Comparison of ENCODE assay signal across 13 mouse cellular contexts in genomic region chr4:129463097-129464059, GRCm38 (mm10). TPM values are rescaled to one million over a fixed set of nuclear protein-coding genes. Genes with fewer than 3 reads are reported as not detected.
A peak's percentile ranks its signal among the peaks of the same experiment; 100 is the strongest.
DNase-seq lines count a peak whose midpoint lies in the region; ATAC-seq lines count a peak whose summit lies in the region.
"Had no signal": no experiment of that assay in that cellular context is flagged by ENCODE, and none has a peak within 500 bp of the region (broad histone marks: within the 10 kb centered on the region; RNA-seq: fewer than 3 reads in every experiment).

No protein-coding gene starts in this region.

- H3K4me3 ChIP-seq in hindbrain, embryonic 15.5 days = no peak overlapping the region
- H3K4me3 ChIP-seq in hindbrain, embryonic 14.5 days (replicated peaks; ENCODE audit: low read length) = no peak overlapping the region
- peak overlapping the region; percentile 95; the same call in 1 of the 2 replicates for H3K4me3 ChIP-seq in limb, embryonic 12.5 days (replicated peaks)

- DNase-seq in hindbrain, embryonic 14.5 days (ENCODE audit: low spot score) = no peak
- peak; percentile 62 for DNase-seq in MEL-GATA-1-ER (ENCODE audit: extremely low read depth, low read depth)
- peak; percentile 18 for DNase-seq in skeletal muscle tissue, adult 2 months (ENCODE audit: low read depth, low spot score)
- DNase-seq in kidney, postnatal 4 days = no peak
- DNase-seq in MN1 (ENCODE audit: low spot score) = no peak
- no peak for DNase-seq in left cerebral cortex, adult 18-20 months (ENCODE audit: low spot score in 2 of 2)
- DNase-seq: gastrocnemius, postnatal 25 days; heart, postnatal 14 days had no signal

- no peak for ATAC-seq in hindbrain, embryonic 15.5 days (ENCODE audit: low FRiP score, low read depth)
- no peak for ATAC-seq in hindbrain, embryonic 14.5 days (ENCODE audit: low FRiP score)
- no peak for ATAC-seq in limb, embryonic 12.5 days (ENCODE audit: insufficient number of reproducible peaks, insufficient read depth, low FRiP score, low TSS enrichment, low read depth)
- ATAC-seq: intestine, embryonic 15.5 days had no signal

- no peak overlapping the region for H3K9ac ChIP-seq in hindbrain, embryonic 15.5 days
- no peak overlapping the region for H3K9ac ChIP-seq in hindbrain, embryonic 14.5 days
- H3K9ac ChIP-seq in limb, embryonic 12.5 days (replicated peaks) = no peak overlapping the region

- no peaks in the 10 kb centered on the region for H3K27me3 ChIP-seq in hindbrain, embryonic 15.5 days
- H3K27me3 ChIP-seq in hindbrain, embryonic 14.5 days (ENCODE audit: control insufficient read depth, insufficient read depth, low read length) = no peaks in the 10 kb centered on the region
- H3K27me3 ChIP-seq in limb, embryonic 12.5 days = no peaks in the 10 kb centered on the region
- H3K27me3 ChIP-seq: intestine, embryonic 15.5 days had no signal

- WGBS in hindbrain, embryonic 15.5 days = 90% methylated on average over 24 of the region's 24 CpGs
- 90% methylated on average over 24 of the region's 24 CpGs for WGBS in hindbrain, embryonic 14.5 days
- 82% methylated on average over 24 of the region's 24 CpGs for WGBS in limb, embryonic 12.5 days

- no peaks in the 10 kb centered on the region for H3K9me3 ChIP-seq in hindbrain, embryonic 15.5 days
- H3K9me3 ChIP-seq in hindbrain, embryonic 14.5 days (ENCODE audit: control insufficient read depth, low read length) = no peaks in the 10 kb centered on the region
- no peaks in the 10 kb centered on the region for H3K9me3 ChIP-seq in limb, embryonic 12.5 days
- H3K9me3 ChIP-seq: intestine, embryonic 15.5 days had no signal

- H3K36me3 ChIP-seq in hindbrain, embryonic 15.5 days = peaks cover 37% of the 10 kb centered on the region
- H3K36me3 ChIP-seq in hindbrain, embryonic 14.5 days (replicated peaks; ENCODE audit: control insufficient read depth, insufficient read depth) = peaks cover 53% of the 10 kb centered on the region
- peaks cover 41% of the 10 kb centered on the region for H3K36me3 ChIP-seq in limb, embryonic 12.5 days

- H3K27ac ChIP-seq in hindbrain, embryonic 15.5 days (replicated peaks) = no peak overlapping the region
- H3K27ac ChIP-seq in hindbrain, embryonic 14.5 days = no peak overlapping the region
- H3K27ac ChIP-seq in limb, embryonic 12.5 days = no peak overlapping the region
- H3K27ac ChIP-seq: intestine, embryonic 15.5 days had no signal

- 0 out of 2 replicates have a peak overlapping the region, but pooled peaks have one; percentile 82 for H3K4me2 ChIP-seq in hindbrain, embryonic 15.5 days
- H3K4me2 ChIP-seq in hindbrain, embryonic 14.5 days (replicated peaks) = no peak overlapping the region
- 0 out of 2 replicates have a peak overlapping the region, but pooled peaks have one; percentile 87 for H3K4me2 ChIP-seq in limb, embryonic 12.5 days

- peaks cover 17% of the 10 kb centered on the region for H3K4me1 ChIP-seq in hindbrain, embryonic 15.5 days (replicated peaks)
- H3K4me1 ChIP-seq in hindbrain, embryonic 14.5 days (replicated peaks; ENCODE audit: control insufficient read depth, insufficient read depth, low read length) = peaks cover 8% of the 10 kb centered on the region
- H3K4me1 ChIP-seq in limb, embryonic 12.5 days (replicated peaks) = peaks cover 11% of the 10 kb centered on the region

RNA-seq across cellular contexts. Expression of gene Bsdc1, which starts 2.0 kb away (rescaled TPM):
- 35.3 and 37.4 TPM in 2 replicates for polyA plus RNA-seq in hindbrain, embryonic 15.5 days (2015; fragmentation: Nextera tagmentation; extraction: Ambion mirVana)
- polyA plus RNA-seq in hindbrain, embryonic 14.5 days (2014; fragmentation: Nextera tagmentation; extraction: Ambion mirVana) = 29.5 and 33.8 TPM in 2 replicates
- 24.6 and 24.9 TPM in 2 replicates for polyA plus RNA-seq in limb, embryonic 12.5 days (2016; fragmentation: Nextera tagmentation; extraction: Ambion mirVana)
- total RNA-seq in left cerebral cortex, adult 18-20 months (2021) = 10 to 100 TPM; 59.8 to 62.7 TPM

RNA-seq across cellular contexts. Expression of gene Zbtb8b, which starts 22.7 kb away (rescaled TPM):
- polyA plus RNA-seq in hindbrain, embryonic 15.5 days (2015; fragmentation: Nextera tagmentation; extraction: Ambion mirVana) = 15.7 and 17.1 TPM in 2 replicates
- polyA plus RNA-seq in hindbrain, embryonic 14.5 days (2014; fragmentation: Nextera tagmentation; extraction: Ambion mirVana) = 15.0 and 17.6 TPM in 2 replicates
- 1.2 and 1.4 TPM in 2 replicates for polyA plus RNA-seq in limb, embryonic 12.5 days (2016; fragmentation: Nextera tagmentation; extraction: Ambion mirVana)
- 1 to 10 TPM; 6.2 to 7.2 TPM for total RNA-seq in left cerebral cortex, adult 18-20 months (2021)
- total RNA-seq: gastrocnemius, postnatal 25 days had no signal

RNA-seq across cellular contexts. Expression of gene Tssk3, which starts 27.4 kb away (rescaled TPM):
- 0.53 and 0.73 TPM in 2 replicates for polyA plus RNA-seq in hindbrain, embryonic 15.5 days (2015; fragmentation: Nextera tagmentation; extraction: Ambion mirVana)
- polyA plus RNA-seq in hindbrain, embryonic 14.5 days (2014; fragmentation: Nextera tagmentation; extraction: Ambion mirVana) = 0.16 and 0.46 TPM in 2 replicates
- polyA plus RNA-seq in limb, embryonic 12.5 days (2016; fragmentation: Nextera tagmentation; extraction: Ambion mirVana) = not detected in 2 replicates
- total RNA-seq in left cerebral cortex, adult 18-20 months (2021) = not detected
- total RNA-seq: gastrocnemius, postnatal 25 days; heart, postnatal 14 days had no signal
- polyA plus RNA-seq: intestine, embryonic 15.5 days had no signal

RNA-seq across cellular contexts. Expression of gene Fam229a, which starts 27.6 kb away (rescaled TPM):
- polyA plus RNA-seq in hindbrain, embryonic 15.5 days (2015; fragmentation: Nextera tagmentation; extraction: Ambion mirVana) = 0.39 and 0.87 TPM in 2 replicates
- 0.55 and 0.78 TPM in 2 replicates for polyA plus RNA-seq in hindbrain, embryonic 14.5 days (2014; fragmentation: Nextera tagmentation; extraction: Ambion mirVana)
- not detected in 2 replicates for polyA plus RNA-seq in limb, embryonic 12.5 days (2016; fragmentation: Nextera tagmentation; extraction: Ambion mirVana)
- total RNA-seq in left cerebral cortex, adult 18-20 months (2021) = under 1 TPM in 1 of 2 experiments, not detected in 1; 0.66 TPM
- total RNA-seq: gastrocnemius, postnatal 25 days; heart, postnatal 14 days; layer of hippocampus, adult 8-10 months; left cerebral cortex, postnatal 36 days had no signal
- polyA plus RNA-seq: intestine, embryonic 15.5 days had no signal

RNA-seq across cellular contexts. Expression of gene Marcksl1, which starts 50.0 kb away (rescaled TPM):
- 1,671 and 1,849 TPM in 2 replicates for polyA plus RNA-seq in hindbrain, embryonic 15.5 days (2015; fragmentation: Nextera tagmentation; extraction: Ambion mirVana)
- polyA plus RNA-seq in hindbrain, embryonic 14.5 days (2014; fragmentation: Nextera tagmentation; extraction: Ambion mirVana) = 1,580 and 1,755 TPM in 2 replicates
- polyA plus RNA-seq in limb, embryonic 12.5 days (2016; fragmentation: Nextera tagmentation; extraction: Ambion mirVana) = 1,451 and 1,538 TPM in 2 replicates
- total RNA-seq in left cerebral cortex, adult 18-20 months (2021) = 10 to 100 TPM; 58.3 to 84.6 TPM

Comparison
In these comparisons a context has a peak if more than half of its experiments do, and no peak if none do; other contexts are left out.
1. DNase-seq: peak in MEL-GATA-1-ER (single experiment) and skeletal muscle tissue, adult 2 months (single experiment); none in hindbrain, embryonic 14.5 days (single experiment), kidney, postnatal 4 days (0 of 2), MN1 (single experiment) and left cerebral cortex, adult 18-20 months (0 of 2).